In genomic region chr4:132421923-132422782, GRCm38 (mm10) we compare ENCODE assay signal across 8 mouse cellular contexts. TPM values are rescaled to one million over a fixed set of nuclear protein-coding genes. Genes with fewer than 3 reads are reported as not detected.
DNase-seq lines count a peak whose midpoint lies in the region; ATAC-seq lines count a peak whose summit lies in the region.

Gene Phactr4, minus strand, starts transcription at chr4:132422489.

- ATAC-seq in hindbrain, embryonic 12.5 days (ENCODE audit: low FRiP score): peak; percentile 99

- H3K9ac ChIP-seq in hindbrain, embryonic 12.5 days: peak within 1 kb of the TSS; percentile 85

- DNase-seq in MN1 (ENCODE audit: low spot score): peak; percentile 97
- peak; percentile 92 for DNase-seq in cerebellum, adult 9-10 months
- peak; percentile 85 to 89 for DNase-seq in frontal cortex, adult 2 months (ENCODE audit: extremely low spot score in 1 of 2, low spot score in 1 of 2)
- peak; percentile 86 to 93 for DNase-seq in layer of hippocampus, postnatal 14 days (ENCODE audit: low spot score in 2 of 2)
- DNase-seq in lung, postnatal 14 days: peak; percentile 97
- DNase-seq in retina, adult 2 months (ENCODE audit: low read depth, low spot score): peak; percentile 86
- DNase-seq in thymus, postnatal 36 days: peak; percentile 82 to 85

- H3K4me1 ChIP-seq in hindbrain, embryonic 12.5 days: peaks cover 12% of the 10 kb centered on the region

- no peaks in the 10 kb centered on the region for H3K27me3 ChIP-seq in hindbrain, embryonic 12.5 days

- H3K4me3 ChIP-seq in hindbrain, embryonic 12.5 days: peak within 1 kb of the TSS; percentile 86

- H3K9me3 ChIP-seq in hindbrain, embryonic 12.5 days (replicated peaks): no peaks in the 10 kb centered on the region

- no peaks in the 10 kb centered on the region for H3K36me3 ChIP-seq in hindbrain, embryonic 12.5 days

- H3K27ac ChIP-seq in hindbrain, embryonic 12.5 days: peak within 1 kb of the TSS; percentile 95

- H3K4me2 ChIP-seq in hindbrain, embryonic 12.5 days (replicated peaks): peak within 1 kb of the TSS; percentile 65

- under 1% methylated on average over 71 of the region's 73 CpGs for WGBS in hindbrain, embryonic 12.5 days

RNA-seq across cellular contexts. Expression of gene Phactr4, which starts in this region (rescaled TPM):
- polyA plus RNA-seq in frontal cortex, adult 2 months (2012; rRNA removed): 6.3 and 7.2 TPM in 2 replicates
- polyA plus RNA-seq in hindbrain, embryonic 12.5 days (2016; fragmentation: Nextera tagmentation; extraction: Ambion mirVana): 18.4 and 19.7 TPM in 2 replicates
- total RNA-seq in layer of hippocampus, postnatal 14 days (2021): 10 to 100 TPM in 1 of 2 experiments, 1 to 10 TPM in 1; 9.3 to 10.5 TPM

Comparison
In these comparisons a context has a peak if more than half of its experiments do, and no peak if none do; other contexts are left out.
1. Peak in every context shown above with its lines: DNase-seq, ATAC-seq, H3K4me3 ChIP-seq and H3K27ac ChIP-seq.